Mouse (Mus musculus): ENCODE data around the gene Ccdc85a.

- TF ChIP-seq GATA1 (IDR thresholded peaks at IDR 0.05; ENCODE audit: borderline replicate concordance, low read length) (no peak), FLI1 (IDR thresholded peaks at IDR 0.05; ENCODE audit: low read length) (no peak)
Observed at GRCm38 (mm10) chr11:28465726-28466125, 118.4 kb downstream of the Ccdc85a start.
